Mouse (Mus musculus): ENCODE data around the gene Pgbd5. TPM values are rescaled to one million over a fixed set of nuclear protein-coding genes. Genes with fewer than 3 reads are reported as not detected.

The Pgbd5 gene
- polyA plus RNA-seq, 1 experiment = not detected

- no peak for TF ChIP-seq TAL1 (IDR thresholded peaks at IDR 0.05; ENCODE audit: low read length)
- TF ChIP-seq GATA1 (IDR thresholded peaks at IDR 0.05; ENCODE audit: low read length) = no peak
- no peaks in the 10 kb centered on the region for H3K36me3 ChIP-seq (ENCODE audit: control insufficient read depth)
- no peaks in the 10 kb centered on the region for H3K9me3 ChIP-seq (ENCODE audit: control insufficient read depth, low read length)
- no peak overlapping the region for H3K4me3 ChIP-seq (replicated peaks)
- no peaks in the 10 kb centered on the region for H3K27me3 ChIP-seq (ENCODE audit: control insufficient read depth)
- H3K4me1 ChIP-seq (ENCODE audit: control insufficient read depth) = no peaks in the 10 kb centered on the region
Observed at GRCm38 (mm10) chr8:124462192-124462591, 22.7 kb upstream of the Pgbd5 start.

- H3K4me3 ChIP-seq (replicated peaks) = no peak overlapping the region
- no peaks in the 10 kb centered on the region for H3K9me3 ChIP-seq (ENCODE audit: control insufficient read depth, low read length)
- H3K36me3 ChIP-seq (ENCODE audit: control insufficient read depth) = no peaks in the 10 kb centered on the region
- no peaks in the 10 kb centered on the region for H3K4me1 ChIP-seq (ENCODE audit: control insufficient read depth)
- TF ChIP-seq GATA1 (IDR thresholded peaks at IDR 0.05; ENCODE audit: low read length) (no peak), TAL1 (IDR thresholded peaks at IDR 0.05; ENCODE audit: low read length) (no peak)
- H3K27me3 ChIP-seq (ENCODE audit: control insufficient read depth) = no peaks in the 10 kb centered on the region
Observed at GRCm38 (mm10) chr8:124461103-124461502, 21.6 kb upstream of the Pgbd5 start.

DNA sequence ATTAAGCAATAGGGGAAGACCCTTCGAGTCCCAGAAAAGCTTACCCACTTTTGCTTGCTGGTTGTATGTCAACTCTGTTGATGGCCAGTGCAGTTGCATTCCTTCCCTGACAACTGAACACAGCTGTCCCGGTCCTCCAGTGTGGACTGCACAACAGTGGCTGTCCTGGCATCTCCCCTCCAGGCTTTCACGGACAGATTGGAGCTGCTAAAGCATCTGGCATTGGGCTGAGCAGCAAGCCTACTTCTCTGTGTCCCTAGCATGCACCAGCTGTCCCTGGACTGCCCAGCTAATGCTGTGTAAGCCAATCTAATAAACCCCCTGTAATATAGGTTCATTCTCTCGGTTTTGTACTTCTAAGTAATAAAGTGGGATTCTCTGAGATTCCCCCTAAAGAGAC is 21.2 kb upstream of the Pgbd5 start:
- H3K27me3 ChIP-seq (ENCODE audit: control insufficient read depth) = no peaks in the 10 kb centered on the region
- H3K9me3 ChIP-seq (ENCODE audit: control insufficient read depth, low read length) = no peaks in the 10 kb centered on the region
- no peaks in the 10 kb centered on the region for H3K36me3 ChIP-seq (ENCODE audit: control insufficient read depth)
- H3K4me1 ChIP-seq (ENCODE audit: control insufficient read depth) = no peaks in the 10 kb centered on the region
- no peak for TF ChIP-seq GATA1 (IDR thresholded peaks at IDR 0.05; ENCODE audit: low read length)
- TF ChIP-seq TAL1 (IDR thresholded peaks at IDR 0.05; ENCODE audit: low read length) = no peak
- H3K4me3 ChIP-seq (replicated peaks) = no peak overlapping the region

DNA sequence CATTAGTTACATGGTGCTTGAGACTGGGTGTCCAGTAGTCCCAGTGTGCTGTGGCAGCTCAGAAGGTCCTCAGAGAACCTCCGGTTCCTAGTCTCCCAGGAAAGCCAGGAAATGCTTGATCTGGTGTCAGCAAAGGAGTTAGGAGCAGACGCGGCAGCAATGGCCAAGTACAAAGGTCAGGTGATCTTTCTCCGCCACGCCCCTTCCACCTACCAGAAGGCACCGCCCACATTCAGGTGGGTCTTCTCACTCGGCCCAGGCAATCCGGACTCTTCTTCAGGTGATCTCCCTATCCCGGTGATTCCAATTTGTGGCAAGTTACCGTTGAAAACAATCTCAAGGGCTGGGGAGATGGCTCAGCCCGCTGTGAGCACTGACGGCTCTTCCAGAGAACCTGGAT is 20.2 kb upstream of the Pgbd5 start:
- no peak for TF ChIP-seq GATA1 (IDR thresholded peaks at IDR 0.05; ENCODE audit: low read length)
- no peak for TF ChIP-seq TAL1 (IDR thresholded peaks at IDR 0.05; ENCODE audit: low read length)
- no peaks in the 10 kb centered on the region for H3K4me1 ChIP-seq (ENCODE audit: control insufficient read depth)
- no peaks in the 10 kb centered on the region for H3K9me3 ChIP-seq (ENCODE audit: control insufficient read depth, low read length)

DNA sequence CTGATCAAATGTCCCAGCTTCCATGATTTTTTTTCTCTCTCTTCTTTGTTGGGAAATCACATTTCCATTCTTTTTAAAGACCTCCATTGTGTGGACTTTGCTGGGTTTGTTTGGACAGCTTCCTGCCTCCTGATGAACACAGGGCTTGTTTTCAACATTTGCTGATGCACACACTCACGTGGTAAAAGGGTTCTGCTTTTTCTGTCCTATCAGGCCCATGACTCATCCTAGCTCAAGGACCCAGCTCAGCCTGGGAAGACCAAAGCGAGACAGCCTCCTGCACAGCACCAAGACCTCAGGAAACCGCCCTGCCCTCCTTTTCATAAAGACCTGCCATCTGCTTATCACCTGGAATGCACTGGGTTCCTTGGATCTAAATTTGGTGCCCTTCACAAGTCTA is 15.9 kb upstream of the Pgbd5 start:
- Histone ChIP-seq H3K27me3 (ENCODE audit: control insufficient read depth) (no peaks in the 10 kb centered on the region), H3K9me3 (ENCODE audit: control insufficient read depth, low read length) (peaks cover 2% of the 10 kb centered on the region; the same call in 1 of the 2 replicates), H3K4me3 (replicated peaks) (no peak overlapping the region), H3K36me3 (ENCODE audit: control insufficient read depth) (no peaks in the 10 kb centered on the region), H3K4me1 (ENCODE audit: control insufficient read depth) (no peaks in the 10 kb centered on the region)
- TF ChIP-seq TAL1 (IDR thresholded peaks at IDR 0.05; ENCODE audit: low read length) = no peak
- no peak for TF ChIP-seq GATA1 (IDR thresholded peaks at IDR 0.05; ENCODE audit: low read length)

More for the DNA sequence above, 20.2 kb upstream of the Pgbd5 start:
- Histone ChIP-seq H3K36me3 (ENCODE audit: control insufficient read depth) (no peaks in the 10 kb centered on the region), H3K4me3 (replicated peaks) (no peak overlapping the region), H3K27me3 (ENCODE audit: control insufficient read depth) (no peaks in the 10 kb centered on the region)

DNA sequence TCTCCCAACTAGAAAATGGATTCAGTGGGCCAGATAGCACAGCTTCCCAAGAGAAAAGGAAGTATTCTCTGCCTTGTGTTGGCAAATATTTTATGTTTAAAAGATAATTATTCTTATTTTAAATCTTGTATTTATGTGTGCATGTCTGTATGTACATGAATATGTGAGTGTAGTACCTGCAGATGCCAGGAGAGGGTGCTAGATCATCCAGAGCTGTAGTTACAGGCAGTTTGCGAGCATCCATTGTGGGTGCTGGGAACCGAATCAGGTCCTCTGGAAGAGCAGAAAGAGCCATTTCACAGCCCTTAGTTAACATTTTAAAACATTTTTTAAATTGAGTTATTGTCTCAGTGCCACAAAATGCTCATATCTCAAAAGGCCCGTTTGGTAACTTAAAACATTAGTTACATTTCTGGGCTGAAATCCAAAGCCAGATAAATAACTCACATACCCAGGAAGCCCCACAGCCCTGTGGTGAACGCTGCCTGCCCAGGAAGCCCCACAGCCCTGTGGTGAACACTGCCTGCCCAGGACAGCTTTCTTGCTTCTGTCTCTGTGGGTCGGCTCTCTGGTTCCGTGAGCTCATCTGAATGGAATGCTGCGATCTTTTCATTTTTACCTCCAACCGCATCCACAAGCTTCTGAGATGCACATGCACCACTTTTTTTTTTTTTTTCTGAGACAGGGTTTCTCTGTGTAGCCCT is 10.9 kb upstream of the Pgbd5 start:
- Histone ChIP-seq H3K4me1 (ENCODE audit: control insufficient read depth) (no peaks in the 10 kb centered on the region), H3K9me3 (ENCODE audit: control insufficient read depth, low read length) (peaks cover 5% of the 10 kb centered on the region; the same call in 1 of the 2 replicates), H3K4me3 (replicated peaks) (no peak overlapping the region), H3K36me3 (ENCODE audit: control insufficient read depth) (no peaks in the 10 kb centered on the region), H3K27me3 (ENCODE audit: control insufficient read depth) (no peaks in the 10 kb centered on the region)
- no peak for TF ChIP-seq GATA1 (IDR thresholded peaks at IDR 0.05; ENCODE audit: low read length)
- no peak for TF ChIP-seq TAL1 (IDR thresholded peaks at IDR 0.05; ENCODE audit: low read length)

DNA sequence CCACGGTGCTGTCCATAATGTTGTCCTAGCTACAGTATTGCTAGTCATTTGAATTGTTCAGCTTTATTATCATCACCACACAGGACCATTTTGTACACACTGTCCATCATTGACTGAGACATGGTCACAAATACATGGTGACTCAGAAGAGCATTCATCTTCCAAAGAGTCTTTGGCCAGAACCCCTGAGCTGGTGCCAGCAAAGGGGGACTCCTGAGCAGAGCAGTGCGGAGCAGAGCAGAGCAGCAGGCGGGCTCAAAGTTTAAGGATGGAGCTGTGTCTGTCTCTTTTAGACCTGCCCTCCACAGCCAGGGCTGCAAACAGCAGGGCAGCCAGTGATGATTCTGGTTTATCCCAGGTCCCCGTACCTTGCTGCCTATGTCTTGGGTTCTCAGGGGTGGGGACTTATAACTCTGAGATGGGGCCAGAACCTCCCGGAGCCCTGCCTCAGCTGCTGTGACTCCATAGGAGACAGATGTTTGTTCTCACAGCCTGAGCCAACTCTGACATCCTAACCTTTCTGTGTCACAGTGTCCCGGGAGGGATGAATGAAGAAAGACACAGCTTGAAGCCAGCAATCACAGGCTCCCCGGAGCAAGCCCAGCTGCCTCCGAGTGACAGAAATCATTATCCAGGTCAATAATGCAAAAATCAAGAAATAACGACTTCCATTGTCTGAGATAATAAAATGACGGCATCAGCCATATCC is 9.7 kb upstream of the Pgbd5 start:
- Histone ChIP-seq H3K9me3 (ENCODE audit: control insufficient read depth, low read length) (peaks cover 5% of the 10 kb centered on the region; the same call in 1 of the 2 replicates), H3K4me3 (replicated peaks) (no peak overlapping the region), H3K4me1 (ENCODE audit: control insufficient read depth) (no peaks in the 10 kb centered on the region), H3K27me3 (ENCODE audit: control insufficient read depth) (no peaks in the 10 kb centered on the region), H3K36me3 (ENCODE audit: control insufficient read depth) (no peaks in the 10 kb centered on the region)
- no peak for TF ChIP-seq TAL1 (IDR thresholded peaks at IDR 0.05; ENCODE audit: low read length)
- no peak for TF ChIP-seq GATA1 (IDR thresholded peaks at IDR 0.05; ENCODE audit: low read length)

DNA sequence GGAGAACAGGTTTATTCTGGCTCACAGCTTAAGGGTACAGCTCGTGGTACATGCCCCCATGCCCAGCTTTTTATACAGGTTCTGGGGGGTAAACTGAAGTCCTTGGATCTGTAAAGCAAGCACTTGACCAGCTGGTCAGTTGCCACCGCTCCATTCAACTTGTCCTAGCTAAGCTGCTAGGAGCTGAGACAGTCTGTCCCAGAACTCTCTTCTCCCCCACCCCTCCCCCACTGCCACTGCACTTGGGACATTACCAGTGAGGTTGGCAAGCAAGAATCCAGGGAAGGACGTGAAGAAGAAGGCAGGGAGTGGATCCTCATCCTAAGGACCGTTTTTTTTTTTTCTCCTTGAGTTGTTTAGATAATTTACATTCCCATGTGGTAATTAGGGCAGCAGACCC is 2.7 kb downstream of the Pgbd5 start:
- Histone ChIP-seq H3K4me1 (ENCODE audit: control insufficient read depth) (peaks cover 12% of the 10 kb centered on the region), H3K4me3 (replicated peaks) (no peak overlapping the region), H3K27me3 (ENCODE audit: control insufficient read depth) (peaks cover 36% of the 10 kb centered on the region), H3K9me3 (ENCODE audit: control insufficient read depth, low read length) (peaks cover 6% of the 10 kb centered on the region), H3K36me3 (ENCODE audit: control insufficient read depth) (no peaks in the 10 kb centered on the region)
- no peak for TF ChIP-seq TAL1 (IDR thresholded peaks at IDR 0.05; ENCODE audit: low read length)
- TF ChIP-seq GATA1 (IDR thresholded peaks at IDR 0.05; ENCODE audit: low read length) = no peak

GRCm38 (mm10) chr8:124435707-124436243 is 3.7 kb downstream of the Pgbd5 start:
- H3K4me3 ChIP-seq (replicated peaks) = no peak overlapping the region
- TF ChIP-seq GATA1 (IDR thresholded peaks at IDR 0.05; ENCODE audit: low read length) (no peak), TAL1 (IDR thresholded peaks at IDR 0.05; ENCODE audit: low read length) (no peak)
- no peaks in the 10 kb centered on the region for H3K36me3 ChIP-seq (ENCODE audit: control insufficient read depth)
- peaks cover 6% of the 10 kb centered on the region for H3K9me3 ChIP-seq (ENCODE audit: control insufficient read depth, low read length)
- H3K27me3 ChIP-seq (ENCODE audit: control insufficient read depth) = peaks cover 46% of the 10 kb centered on the region
- H3K4me1 ChIP-seq (ENCODE audit: control insufficient read depth) = peaks cover 12% of the 10 kb centered on the region
